Mouse (Mus musculus) liver, embryonic 14.5 days (tissue): ENCODE results near the gene Nwd2.

Experiments
- CTCF ChIP-seq: IDR thresholded peaks from 2 replicates; pipeline ENCODE4 v1.5.1; 2016; ENCODE audit warnings: antibody characterized with exemption, low read depth, control low read depth
- EP300 ChIP-seq: IDR thresholded peaks from 2 replicates; pipeline ENCODE4 v1.6.1; 2016; ENCODE audit warnings: antibody characterized with exemption, low read depth

DNA sequence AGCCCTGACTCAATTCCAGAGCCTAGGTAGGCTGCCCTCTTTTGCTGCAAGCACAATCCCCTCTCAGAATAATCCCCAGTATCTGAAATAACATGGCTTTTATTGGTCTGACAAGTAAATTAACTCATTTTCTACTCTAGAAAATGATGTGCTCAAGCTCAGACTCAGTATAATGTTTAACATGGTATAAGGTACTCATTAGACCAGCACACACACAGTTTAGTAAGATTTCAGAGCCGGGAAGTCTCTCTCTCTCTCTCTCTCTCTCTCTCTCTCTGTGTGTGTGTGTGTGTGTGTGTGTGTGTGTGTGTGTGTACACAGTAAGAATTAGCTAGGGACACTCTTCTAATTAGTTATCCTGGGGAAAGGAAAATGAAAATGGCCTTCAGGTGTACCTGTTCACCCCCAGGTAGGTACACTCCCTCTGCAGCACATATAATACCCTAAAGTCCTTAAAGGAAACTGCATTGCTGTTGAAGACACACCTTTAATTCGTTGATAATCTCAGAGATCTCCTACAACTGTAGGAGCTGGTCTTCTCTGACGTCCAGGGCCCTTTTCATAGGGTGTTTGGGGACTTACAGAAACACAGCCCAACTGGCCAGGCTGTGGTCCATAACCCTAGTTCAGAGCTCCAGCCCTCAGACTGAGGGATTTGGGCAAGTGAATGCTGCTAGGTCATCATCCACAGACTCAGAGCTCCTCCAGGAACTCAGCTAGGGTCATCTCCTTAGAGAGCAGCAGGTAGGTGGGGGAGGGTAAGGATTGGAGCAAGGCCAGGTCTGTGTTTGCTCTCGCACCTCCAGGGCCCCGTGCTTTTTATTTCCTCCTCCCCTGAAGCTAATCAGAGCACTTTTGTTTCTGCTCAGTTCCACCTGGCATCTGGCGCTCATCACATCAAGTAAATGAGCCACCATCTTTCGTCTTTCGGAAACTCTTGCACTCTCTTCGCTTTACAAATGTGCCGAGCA is 174.7 kb downstream of the Nwd2 start:
- no peak for TF ChIP-seq CTCF
- TF ChIP-seq EP300: no peak
